Mouse (Mus musculus): ENCODE data around the gene Traip.
"Not testable (repeated sequence)": the region's sequence is repeated elsewhere in the genome, so short reads cannot be mapped to it uniquely, and the experiment has no call there.

Traip gene

DNA sequence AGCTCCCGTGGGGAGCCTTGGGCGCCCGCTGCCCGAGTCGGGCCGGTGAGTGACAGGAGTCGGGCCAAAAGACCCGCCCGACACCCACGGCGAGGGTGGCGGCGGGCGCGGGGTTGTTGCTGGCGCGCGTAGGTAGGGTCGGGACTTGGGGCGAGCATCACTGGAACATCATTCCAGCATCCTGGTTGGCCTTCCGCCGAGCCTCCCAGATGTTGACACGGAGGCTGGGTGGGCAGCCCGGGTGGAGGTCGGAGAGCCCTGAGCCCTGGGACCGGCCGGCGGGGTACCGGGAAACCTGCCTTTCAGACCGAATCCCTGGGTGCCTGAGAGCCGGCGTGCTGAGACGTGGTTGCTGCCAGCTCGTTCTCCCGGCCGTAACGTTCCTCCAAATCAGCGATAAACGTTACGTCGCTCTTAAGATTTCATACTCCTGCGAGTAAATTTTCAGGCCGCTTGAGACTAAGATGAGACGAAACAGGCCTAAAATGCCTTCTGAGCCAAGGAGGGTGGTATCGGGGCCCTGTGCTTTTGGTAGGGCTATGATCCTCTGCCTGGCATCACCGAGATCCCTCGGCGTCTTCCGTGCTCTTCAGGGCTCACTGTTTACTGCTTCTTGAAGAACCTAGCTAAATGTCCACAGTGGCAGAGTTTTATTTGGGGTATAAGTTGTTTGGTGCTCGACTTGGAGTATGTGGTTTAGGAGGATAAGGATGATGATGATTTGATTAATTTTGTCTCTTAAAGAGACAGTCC lies 53.0 kb downstream of the Traip start:
- peak; percentile 38 for DNase-seq

DNA sequence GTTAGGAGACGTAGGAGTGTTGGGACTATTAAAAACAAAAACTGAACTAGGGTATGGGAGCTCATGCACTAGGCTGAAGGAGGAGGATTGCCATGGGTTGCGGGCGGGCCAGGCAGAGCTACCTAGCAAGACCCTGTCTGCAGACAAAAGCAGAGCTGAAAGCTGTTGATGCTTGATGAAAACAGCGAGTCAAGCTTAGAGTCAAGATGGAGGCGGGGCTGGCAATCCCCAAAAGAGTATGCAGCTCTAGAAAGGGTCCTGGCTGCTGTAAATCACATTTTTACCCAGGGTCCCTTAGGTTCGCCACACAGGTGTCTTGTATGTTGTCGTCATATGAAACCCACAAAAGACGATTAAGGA lies 53.6 kb downstream of the Traip start:
- DNase-seq: no peak

DNA sequence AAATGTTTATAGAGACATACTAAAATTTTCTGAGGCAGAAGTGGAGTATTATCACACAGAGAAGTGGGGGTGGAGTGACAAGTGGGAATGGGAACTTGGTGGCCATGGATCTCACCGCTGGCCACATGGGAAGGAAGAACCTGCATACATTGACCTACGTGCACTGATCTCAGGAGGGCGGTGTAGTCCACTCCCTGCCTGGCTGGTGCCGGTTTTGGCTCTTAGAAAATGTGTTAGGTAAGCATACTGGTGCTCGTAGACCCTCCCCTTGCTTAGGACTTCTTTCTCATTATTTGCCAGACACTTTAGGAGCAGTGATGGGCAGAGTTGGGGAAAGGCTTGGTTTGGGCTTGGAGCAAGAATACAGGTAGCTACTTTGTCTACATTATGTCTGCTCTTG lies 58.1 kb downstream of the Traip start:
- no peak for DNase-seq

DNA sequence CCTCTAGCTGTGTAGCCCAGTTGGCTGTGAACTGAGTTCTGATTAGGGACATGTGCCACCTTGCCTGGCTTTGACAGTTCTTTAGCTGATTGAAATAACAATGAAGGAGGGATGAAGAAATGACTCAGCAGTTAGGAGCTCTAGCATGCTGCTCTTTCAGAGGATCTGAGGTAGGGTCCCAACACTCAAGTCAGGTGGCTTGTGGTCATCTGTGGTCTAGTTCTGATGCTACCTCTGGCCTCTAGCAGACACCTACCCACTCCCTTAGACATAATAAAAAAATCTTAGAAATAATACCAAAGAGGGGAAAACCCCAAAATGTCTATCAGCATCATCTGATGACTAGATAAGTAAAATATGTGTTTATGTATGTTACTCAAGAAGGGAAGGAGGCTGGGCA lies 60.4 kb downstream of the Traip start:
- no peak for DNase-seq

DNA sequence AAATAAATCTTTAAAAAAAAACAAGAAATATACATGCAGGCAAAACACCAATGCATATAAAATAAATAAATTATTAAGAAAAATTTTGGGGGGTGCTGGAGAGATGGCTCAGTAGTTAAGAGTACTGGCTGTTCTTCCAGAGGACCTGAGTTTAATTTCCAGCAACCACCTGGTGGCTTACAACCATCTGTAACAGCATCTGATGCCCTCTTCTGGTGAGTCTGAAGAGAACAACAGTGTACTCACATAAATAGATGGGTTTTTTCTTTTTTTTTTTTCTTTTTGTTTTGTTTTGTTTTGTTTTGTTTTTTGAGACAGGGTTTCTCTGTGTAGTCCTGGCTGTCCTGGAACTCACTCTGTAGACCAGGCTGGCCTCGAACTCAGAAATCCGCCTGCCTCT lies 63.6 kb downstream of the Traip start:
- not testable (repeated sequence) for DNase-seq

DNA sequence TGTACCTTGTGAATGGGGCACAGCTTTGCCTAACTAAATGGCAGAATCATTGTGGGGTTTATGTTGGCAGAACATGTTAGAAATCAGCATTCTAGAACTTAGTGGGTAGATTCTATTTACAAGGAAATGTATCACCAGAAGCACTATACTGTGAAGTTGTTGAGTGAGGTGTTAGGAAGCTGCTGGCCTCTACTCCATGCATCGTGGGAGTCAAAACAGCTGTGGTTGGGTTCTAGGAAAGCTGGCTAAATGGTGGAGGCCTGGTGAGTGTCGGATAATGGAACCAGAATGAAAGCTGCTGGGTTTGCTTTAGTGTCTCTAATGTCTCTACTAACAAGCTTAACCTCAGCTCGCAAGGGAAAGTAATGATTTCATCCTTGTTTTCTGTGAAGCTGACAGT lies 67.2 kb downstream of the Traip start:
- DNase-seq: no peak

DNA sequence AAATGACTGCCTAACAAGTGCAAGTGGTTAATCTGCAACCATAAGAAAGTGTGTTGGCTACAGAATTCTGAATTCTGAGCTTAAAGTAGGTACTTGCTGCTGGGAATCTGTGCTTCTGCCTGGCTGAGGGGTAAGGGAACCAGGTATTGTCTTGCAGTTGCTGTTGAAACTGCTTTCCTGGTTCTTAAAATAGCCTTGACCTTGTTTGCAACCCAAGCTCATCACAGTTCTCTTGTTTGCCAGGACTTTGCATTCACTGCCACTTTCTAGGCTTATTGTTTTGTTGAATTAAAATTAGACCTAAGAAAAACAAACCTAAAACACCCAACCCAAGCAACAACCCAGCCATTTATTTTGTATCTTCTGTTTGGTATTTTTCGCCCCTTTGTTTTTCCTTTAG lies 70.8 kb downstream of the Traip start:
- no peak for DNase-seq
